Mouse (Mus musculus) hindbrain, embryonic 15.5 days (tissue): ENCODE results near the gene Psg19. TPM values are rescaled to one million over a fixed set of nuclear protein-coding genes. Genes with fewer than 3 reads are reported as not detected.

Experiments used
- polyA plus RNA-seq: library from polyadenylated mRNA; unstranded; fragments of >200 nt; fragmentation: Nextera tagmentation; extraction: Ambion mirVana; gene quantifications from 2 replicates; pipeline ENCODE4 v1.2.1, GENCODE M21; 2015

Psg19 gene
- polyA plus RNA-seq, 1 experiment from 2014 or later = not detected

Other genes starting within 250 kb of the Psg19 start
- not detected in 2 replicates for gene Psg27, start 231.2 kb downstream of the Psg19 start, polyA plus RNA-seq
- not detected in 2 replicates for gene Psg23, start 182.0 kb downstream of the Psg19 start, polyA plus RNA-seq
- not detected in 2 replicates for gene Psg21, start 141.8 kb downstream of the Psg19 start, polyA plus RNA-seq
- gene Psg20, start 112.3 kb downstream of the Psg19 start, polyA plus RNA-seq = 0.08 TPM in 1 of 2 replicates, not detected in the other
- not detected in 2 replicates for gene Psg22, start 80.4 kb downstream of the Psg19 start, polyA plus RNA-seq
- gene Psg17, start 23.1 kb upstream of the Psg19 start, polyA plus RNA-seq = 0.06 TPM in 1 of 2 replicates, not detected in the other
- gene Mill2, start 41.4 kb upstream of the Psg19 start, polyA plus RNA-seq = 0.44 and 1.3 TPM in 2 replicates
- gene Pglyrp1, start 72.8 kb upstream of the Psg19 start, polyA plus RNA-seq = 22.9 and 25.9 TPM in 2 replicates
- 29.7 and 30.6 TPM in 2 replicates for gene Ccdc61, start 111.9 kb upstream of the Psg19 start, polyA plus RNA-seq
- gene Nova2, start 127.4 kb upstream of the Psg19 start, polyA plus RNA-seq = 12.5 and 13.0 TPM in 2 replicates
- gene Nanos2, start 188.9 kb upstream of the Psg19 start, polyA plus RNA-seq = 0.53 and 0.83 TPM in 2 replicates
- 6.9 and 7.2 TPM in 2 replicates for gene Mypop, start 192.7 kb upstream of the Psg19 start, polyA plus RNA-seq
- gene Irf2bp1, start 205.5 kb upstream of the Psg19 start, polyA plus RNA-seq = 31.6 and 35.2 TPM in 2 replicates
- gene Foxa3, start 225.0 kb upstream of the Psg19 start, polyA plus RNA-seq = 0.08 TPM in 1 of 2 replicates, not detected in the other
- 27.5 and 30.1 TPM in 2 replicates for gene Sympk, start 225.9 kb upstream of the Psg19 start, polyA plus RNA-seq